Comparison of ENCODE assay signal across 12 mouse cellular contexts in the genomic region with DNA sequence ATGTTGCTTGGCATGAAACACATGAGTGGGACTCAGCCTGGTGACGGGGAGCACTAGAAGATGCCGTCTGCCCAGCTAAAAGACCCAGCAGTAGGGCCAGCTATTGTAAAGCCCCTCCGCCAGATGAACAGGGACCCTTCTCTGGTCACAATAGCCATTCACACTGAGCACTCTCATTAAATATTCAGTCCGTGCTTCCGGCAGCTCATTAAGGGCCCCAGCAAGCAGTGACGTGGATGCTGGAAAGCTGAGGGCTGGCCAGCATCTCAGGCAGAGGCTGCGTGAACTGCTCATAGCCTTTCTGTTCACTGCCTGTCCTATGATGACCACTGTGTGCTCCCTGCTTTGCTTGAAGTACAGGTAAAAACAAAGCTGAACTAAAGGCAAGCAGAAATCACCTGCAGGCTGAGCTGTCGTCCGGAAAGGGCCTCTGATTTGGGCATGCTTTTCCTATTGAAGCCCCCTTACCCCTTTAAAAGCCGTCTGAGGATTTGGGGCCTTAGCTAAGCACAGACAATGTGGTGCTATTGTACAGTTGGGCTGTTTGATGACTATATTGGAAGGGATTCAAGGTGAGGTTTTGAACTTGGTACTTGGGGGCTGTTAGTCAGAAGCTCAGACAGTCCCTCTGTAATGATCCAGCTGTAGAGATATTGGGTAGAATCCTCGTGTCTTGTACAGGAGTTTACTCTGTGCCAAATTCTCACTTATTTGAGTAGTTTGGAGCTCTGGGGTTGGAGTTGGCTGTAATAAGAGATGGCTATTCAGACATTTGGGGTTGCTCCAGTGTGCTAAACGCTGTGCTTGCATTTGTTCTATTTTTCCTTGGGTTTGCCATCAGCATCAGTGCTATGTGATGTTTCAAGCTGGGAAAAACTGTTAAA.
DNase-seq lines count a peak whose midpoint lies in the region; ATAC-seq and TF ChIP-seq lines count a peak whose summit lies in the region.
"Had no signal": no experiment of that assay in that cellular context is flagged by ENCODE, and none has a peak within 500 bp of the region (broad histone marks: within the 10 kb centered on the region; RNA-seq: fewer than 3 reads in every experiment).

No protein-coding gene starts in this region.

- DNase-seq in left cerebral cortex, postnatal 4 days: peak; percentile 49
- DNase-seq in left cerebral cortex, adult 11 months (ENCODE audit: low spot score): no peak
- peak; percentile 80 for DNase-seq in forebrain, embryonic 10.5 days (ENCODE audit: extremely low spot score, low spot score)
- peak; percentile 79 for DNase-seq in hindbrain, postnatal 0 days (ENCODE audit: low spot score)
- no peak for DNase-seq in spleen, postnatal 36 days (ENCODE audit: low spot score in 2 of 2)

- H3K9ac ChIP-seq in hindbrain, postnatal 0 days (replicated peaks; ENCODE audit: low read length): no peak overlapping the region
- H3K9ac ChIP-seq in neural tube, embryonic 15.5 days (replicated peaks): no peak overlapping the region; the same call in 1 of the 2 replicates
- H3K9ac ChIP-seq: embryonic facial prominence, embryonic 13.5 days; heart, embryonic 15.5 days; lung, embryonic 15.5 days had no signal

- 24% methylated on average over 12 of the region's 12 CpGs for WGBS in forebrain, embryonic 10.5 days
- 23% methylated on average over 12 of the region's 12 CpGs for WGBS in hindbrain, postnatal 0 days
- WGBS in neural tube, embryonic 15.5 days: 21% methylated on average over 12 of the region's 12 CpGs

- no peaks in the 10 kb centered on the region for H3K27me3 ChIP-seq in forebrain, embryonic 10.5 days (ENCODE audit: poor library complexity, severe bottlenecking)
- no peaks in the 10 kb centered on the region for H3K27me3 ChIP-seq in hindbrain, postnatal 0 days (ENCODE audit: insufficient read depth, low read length)
- no peaks in the 10 kb centered on the region for H3K27me3 ChIP-seq in neural tube, embryonic 15.5 days (replicated peaks)
- H3K27me3 ChIP-seq: embryonic facial prominence, embryonic 13.5 days; heart, embryonic 15.5 days; lung, embryonic 15.5 days had no signal

- peak overlapping the region; percentile 14 for H3K4me2 ChIP-seq in hindbrain, postnatal 0 days (ENCODE audit: low read depth, low read length)
- H3K4me2 ChIP-seq in neural tube, embryonic 15.5 days: peak overlapping the region; percentile 32
- H3K4me2 ChIP-seq: embryonic facial prominence, embryonic 13.5 days; heart, embryonic 15.5 days; lung, embryonic 15.5 days had no signal

- H3K9me3 ChIP-seq in forebrain, embryonic 10.5 days: no peaks in the 10 kb centered on the region
- no peaks in the 10 kb centered on the region for H3K9me3 ChIP-seq in hindbrain, postnatal 0 days (ENCODE audit: low read length)
- H3K9me3 ChIP-seq in neural tube, embryonic 15.5 days (replicated peaks): no peaks in the 10 kb centered on the region
- H3K9me3 ChIP-seq: embryonic facial prominence, embryonic 13.5 days; G1E; heart, embryonic 15.5 days; lung, embryonic 15.5 days had no signal

- H3K36me3 ChIP-seq in forebrain, embryonic 10.5 days (replicated peaks): no peaks in the 10 kb centered on the region; the same call in 1 of the 2 replicates
- H3K36me3 ChIP-seq in hindbrain, postnatal 0 days (ENCODE audit: insufficient read depth, low read length): no peaks in the 10 kb centered on the region
- H3K36me3 ChIP-seq in neural tube, embryonic 15.5 days: no peaks in the 10 kb centered on the region
- H3K36me3 ChIP-seq: embryonic facial prominence, embryonic 13.5 days; G1E; heart, embryonic 15.5 days; lung, embryonic 15.5 days had no signal

- intact Hi-C loops in left cerebral cortex, postnatal 4 days (cut with DNase I): no loop called here

- H3K4me1 ChIP-seq in forebrain, embryonic 10.5 days: peaks cover 55% of the 10 kb centered on the region
- peaks cover 4% of the 10 kb centered on the region; the same call in 1 of the 2 replicates for H3K4me1 ChIP-seq in hindbrain, postnatal 0 days (ENCODE audit: insufficient read depth, low read length)
- peaks cover 34% of the 10 kb centered on the region for H3K4me1 ChIP-seq in neural tube, embryonic 15.5 days
- H3K4me1 ChIP-seq: heart, embryonic 15.5 days had no signal

- TF ChIP-seq CTCF in hindbrain, postnatal 0 days (IDR thresholded peaks at IDR 0.05; ENCODE audit: low read depth): no peak

- peak overlapping the region; percentile 85 for H3K27ac ChIP-seq in forebrain, embryonic 10.5 days
- H3K27ac ChIP-seq in hindbrain, postnatal 0 days: peak overlapping the region; percentile 17; the same call in 1 of the 2 replicates
- peak overlapping the region; percentile 74 for H3K27ac ChIP-seq in neural tube, embryonic 15.5 days (replicated peaks)
- H3K27ac ChIP-seq: embryonic facial prominence, embryonic 13.5 days; heart, embryonic 15.5 days; lung, embryonic 15.5 days had no signal

- H3K4me3 ChIP-seq in forebrain, embryonic 10.5 days: peak overlapping the region; percentile 39
- no peak overlapping the region for H3K4me3 ChIP-seq in hindbrain, postnatal 0 days (ENCODE audit: low read length)
- H3K4me3 ChIP-seq in neural tube, embryonic 15.5 days (replicated peaks): no peak overlapping the region
- H3K4me3 ChIP-seq: embryonic facial prominence, embryonic 13.5 days; heart, embryonic 15.5 days; lung, embryonic 15.5 days had no signal

- peak; percentile 89 for ATAC-seq in hindbrain, postnatal 0 days
- peak; percentile 89 for ATAC-seq in neural tube, embryonic 15.5 days (ENCODE audit: low FRiP score)
- ATAC-seq in cerebellum, adult (ENCODE audit: insufficient number of reproducible peaks, low FRiP score, low TSS enrichment): no peak
- ATAC-seq in monocyte, adult 5-6 weeks (replicated peaks; ENCODE audit: insufficient number of reproducible peaks, low FRiP score, low TSS enrichment, poor library complexity, severe bottlenecking): no peak

Comparison
In these comparisons a context has a peak if more than half of its experiments do, and no peak if none do; other contexts are left out.
1. DNase-seq: peak in left cerebral cortex, postnatal 4 days (single experiment), forebrain, embryonic 10.5 days (single experiment) and hindbrain, postnatal 0 days (single experiment); none in left cerebral cortex, adult 11 months (single experiment) and spleen, postnatal 36 days (0 of 2).
2. H3K27ac ChIP-seq: peak in every context shown above with its lines; median percentile 85 in forebrain, embryonic 10.5 days; 74 in neural tube, embryonic 15.5 days; 17 in hindbrain, postnatal 0 days.
3. ATAC-seq: peak in hindbrain, postnatal 0 days (single experiment) and neural tube, embryonic 15.5 days (single experiment); none in cerebellum, adult (single experiment) and monocyte, adult 5-6 weeks (single experiment).